Mouse (Mus musculus): ENCODE measurements around the gene Bcan. TPM values are rescaled to one million over a fixed set of nuclear protein-coding genes. Genes with fewer than 3 reads are reported as not detected.
A peak's percentile ranks its signal among the peaks of the same experiment; 100 is the strongest.

The Bcan gene
- polyA plus RNA-seq, 1 experiment from 2014 or later = 0.23 TPM

- Histone ChIP-seq H3K4me2 (peak overlapping the region; percentile 100), H3K4me3 (replicated peaks) (peak overlapping the region; percentile 54), H3K36me3 (no peaks in the 10 kb centered on the region), H3K9me3 (no peaks in the 10 kb centered on the region), H3K9ac (peak overlapping the region; percentile 32; the same call in 1 of the 2 replicates), H3K4me1 (peaks cover 16% of the 10 kb centered on the region), H3K27me3 (replicated peaks) (peaks cover 63% of the 10 kb centered on the region), H3K27ac (no peak overlapping the region)
- ATAC-seq (ENCODE audit: insufficient read depth, low FRiP score, low read depth) = peak; percentile 90
- 2% methylated on average over 62 of the region's 66 CpGs for whole genome bisulfite sequencing
Observed at GRCm38 (mm10) chr3:88022322-88023191, 22.5 kb upstream of the Bcan start.

DNA sequence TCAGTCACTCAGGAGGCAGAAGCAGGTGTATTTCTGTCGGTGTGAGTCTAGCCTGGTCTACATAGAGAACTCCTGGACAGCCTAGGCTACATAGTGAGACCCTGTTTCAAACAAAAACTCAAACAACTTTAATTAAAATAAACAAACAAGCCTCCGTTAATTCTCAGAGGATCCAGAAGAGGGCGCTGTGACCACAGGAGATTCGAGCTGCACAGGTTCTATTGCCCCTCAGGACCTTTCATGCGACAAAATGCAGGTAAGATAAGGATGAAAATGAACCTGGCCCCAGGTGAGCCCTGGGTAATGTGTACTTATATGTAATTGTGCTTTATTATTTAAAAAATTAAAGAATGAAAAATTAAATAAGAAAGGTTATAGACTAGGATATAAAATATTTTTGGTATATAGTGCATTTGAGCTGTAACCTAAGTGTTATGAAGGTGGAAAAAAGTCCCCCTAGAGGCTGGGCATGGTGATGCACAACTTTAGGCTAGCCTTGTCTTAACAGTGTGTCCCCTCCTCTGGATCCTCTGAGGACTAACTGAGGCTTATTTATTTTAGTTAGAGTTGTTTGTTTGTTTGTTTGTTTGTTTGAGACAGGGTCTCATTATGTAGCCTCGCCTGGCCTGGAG lies 10.7 kb upstream of the Bcan start:
- no peaks in the 10 kb centered on the region for H3K9me3 ChIP-seq

GRCm38 (mm10) chr3:88005822-88006786 lies 6.1 kb upstream of the Bcan start:
- Histone ChIP-seq H3K9ac (no peak overlapping the region), H3K9me3 (no peaks in the 10 kb centered on the region), H3K4me2 (no peak overlapping the region), H3K27ac (no peak overlapping the region), H3K36me3 (no peaks in the 10 kb centered on the region), H3K4me3 (replicated peaks) (no peak overlapping the region), H3K27me3 (replicated peaks) (peaks cover 37% of the 10 kb centered on the region), H3K4me1 (no peaks in the 10 kb centered on the region)
- 66% methylated on average over 18 of the region's 18 CpGs for WGBS
- no peak for ATAC-seq (ENCODE audit: insufficient read depth, low FRiP score, low read depth)

More for the DNA sequence above, 10.7 kb upstream of the Bcan start:
- H3K36me3 ChIP-seq = no peaks in the 10 kb centered on the region
- H3K9ac ChIP-seq = no peak overlapping the region
- no peak for ATAC-seq (ENCODE audit: insufficient read depth, low FRiP score, low read depth)
- H3K4me3 ChIP-seq (replicated peaks) = no peak overlapping the region
- H3K4me2 ChIP-seq = no peak overlapping the region
- no peak overlapping the region for H3K27ac ChIP-seq
- H3K4me1 ChIP-seq = no peaks in the 10 kb centered on the region
- H3K27me3 ChIP-seq (replicated peaks) = 0 out of 2 replicates have a peak, but pooled peaks cover 8% of the 10 kb centered on the region
- 6% methylated on average over 6 of the region's 6 CpGs for WGBS

- H3K27ac ChIP-seq = no peak overlapping the region
- no peak for ATAC-seq (ENCODE audit: insufficient read depth, low FRiP score, low read depth)
- no peak overlapping the region for H3K4me3 ChIP-seq (replicated peaks)
- H3K9me3 ChIP-seq = no peaks in the 10 kb centered on the region
- no peak overlapping the region; the same call in 1 of the 2 replicates for H3K9ac ChIP-seq
- 5% methylated on average over 17 of the region's 17 CpGs for WGBS
- no peak overlapping the region for H3K4me2 ChIP-seq
- peaks cover 68% of the 10 kb centered on the region for H3K27me3 ChIP-seq (replicated peaks)
- H3K4me1 ChIP-seq = peaks cover 9% of the 10 kb centered on the region; the same call in 1 of the 2 replicates
- no peaks in the 10 kb centered on the region for H3K36me3 ChIP-seq
Observed at GRCm38 (mm10) chr3:88002291-88002976, 2.4 kb upstream of the Bcan start.

DNA sequence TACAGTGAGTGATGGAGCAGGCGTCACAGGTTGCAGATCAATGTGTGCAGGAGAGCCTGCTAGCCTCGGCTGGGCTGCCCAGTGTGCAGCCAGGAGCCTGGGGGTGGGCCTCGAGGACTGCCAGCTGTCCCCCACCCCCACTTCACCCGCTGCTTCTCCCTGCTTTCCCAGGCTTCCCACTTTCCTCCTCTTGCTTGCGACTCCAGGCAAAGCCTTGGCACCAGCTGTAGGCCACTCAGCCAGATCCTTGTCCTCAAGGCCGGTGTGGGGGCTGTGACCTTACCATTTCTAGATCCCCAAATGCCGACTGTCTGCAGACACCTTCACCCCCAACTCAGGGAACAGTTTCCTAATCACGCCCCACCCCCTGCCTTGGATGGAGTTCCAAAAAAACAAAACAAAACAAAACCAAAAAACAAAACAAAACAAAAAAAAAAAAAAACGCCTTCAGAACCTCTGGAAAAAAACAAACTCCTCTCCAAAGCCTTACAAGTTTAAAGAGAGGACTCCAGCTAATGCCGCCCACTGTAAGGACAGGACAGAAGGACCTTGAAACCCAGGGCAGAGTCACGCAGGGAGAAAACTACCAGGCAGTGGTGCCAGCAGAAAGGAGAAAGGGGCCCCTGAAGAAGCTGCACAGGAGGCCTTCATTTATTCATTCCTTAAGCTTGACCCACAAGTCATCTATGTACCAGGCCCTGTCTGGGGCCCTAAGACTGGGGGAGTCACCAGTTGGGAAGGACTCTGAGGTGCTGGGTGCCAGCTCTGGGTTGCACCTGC lies 976 bp upstream of the Bcan start:
- WGBS = 16% methylated on average over 11 of the region's 11 CpGs
- Histone ChIP-seq H3K27ac (no peak overlapping the region), H3K9me3 (no peaks in the 10 kb centered on the region), H3K4me1 (peaks cover 13% of the 10 kb centered on the region), H3K27me3 (replicated peaks) (peaks cover 83% of the 10 kb centered on the region), H3K36me3 (no peaks in the 10 kb centered on the region), H3K9ac (no peak overlapping the region), H3K4me3 (replicated peaks) (peak overlapping the region; percentile 35; the same call in 1 of the 2 replicates), H3K4me2 (peak overlapping the region; percentile 71)
- no peak for ATAC-seq (ENCODE audit: insufficient read depth, low FRiP score, low read depth)

DNA sequence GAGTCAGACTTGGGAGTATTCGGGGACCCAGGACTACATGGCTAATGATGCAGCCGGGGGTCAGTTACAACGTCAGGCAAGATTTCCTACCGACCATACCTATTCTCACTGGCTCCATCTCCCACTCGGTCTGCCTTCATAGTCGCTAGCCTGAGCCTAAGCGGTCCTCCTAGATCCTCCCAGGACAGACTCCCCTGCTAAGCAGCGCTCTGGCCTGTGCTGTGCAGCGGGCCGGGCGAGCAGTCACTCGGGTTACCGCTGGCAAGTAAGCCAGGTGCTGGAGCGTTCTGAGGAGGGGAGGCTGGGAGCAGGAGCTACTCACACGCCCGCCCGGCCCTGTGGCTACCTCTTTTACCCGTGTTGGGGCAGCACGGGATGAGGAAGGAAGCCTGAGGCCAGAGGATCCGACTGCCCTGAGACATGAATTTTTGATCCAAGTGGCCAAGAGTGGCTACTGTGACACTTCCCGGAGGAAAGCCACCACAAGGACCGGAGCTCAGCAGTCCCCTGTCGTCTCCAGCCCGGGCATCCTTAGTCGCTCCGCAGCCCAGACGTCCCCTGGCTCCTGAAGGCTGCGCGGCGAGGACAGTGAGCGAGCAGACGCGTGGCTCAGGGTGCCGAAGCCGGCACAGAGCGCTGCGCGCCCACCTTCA lies 661 bp downstream of the Bcan start:
- Histone ChIP-seq H3K36me3 (no peaks in the 10 kb centered on the region), H3K9me3 (no peaks in the 10 kb centered on the region), H3K9ac (no peak overlapping the region), H3K27ac (no peak overlapping the region), H3K4me1 (peaks cover 16% of the 10 kb centered on the region), H3K4me3 (replicated peaks) (peak overlapping the region; percentile 35), H3K27me3 (replicated peaks) (peaks cover 96% of the 10 kb centered on the region), H3K4me2 (peak overlapping the region; percentile 71)
- no peak for ATAC-seq (ENCODE audit: insufficient read depth, low FRiP score, low read depth)
- WGBS = 2% methylated on average over 38 of the region's 38 CpGs

- no peaks in the 10 kb centered on the region for H3K9me3 ChIP-seq
- peaks cover 16% of the 10 kb centered on the region for H3K4me1 ChIP-seq
- H3K27me3 ChIP-seq (replicated peaks) = peaks cover 99% of the 10 kb centered on the region
- ATAC-seq (ENCODE audit: insufficient read depth, low FRiP score, low read depth) = no peak
- no peaks in the 10 kb centered on the region for H3K36me3 ChIP-seq
- WGBS = 2% methylated on average over 7 of the region's 7 CpGs
- no peak overlapping the region for H3K4me3 ChIP-seq (replicated peaks)
- H3K4me2 ChIP-seq = no peak overlapping the region
- H3K27ac ChIP-seq = no peak overlapping the region
- no peak overlapping the region for H3K9ac ChIP-seq
Observed at GRCm38 (mm10) chr3:87998747-87999146, 1.3 kb downstream of the Bcan start.

GRCm38 (mm10) chr3:87996971-87997614 lies 2.9 kb downstream of the Bcan start:
- no peak for ATAC-seq (ENCODE audit: insufficient read depth, low FRiP score, low read depth)
- no peak overlapping the region for H3K27ac ChIP-seq

GRCm38 (mm10) chr3:87996401-87996800 lies 3.6 kb downstream of the Bcan start:
- no peak overlapping the region for H3K27ac ChIP-seq
- peaks cover 96% of the 10 kb centered on the region for H3K27me3 ChIP-seq (replicated peaks)
- H3K36me3 ChIP-seq = no peaks in the 10 kb centered on the region
- H3K9ac ChIP-seq = no peak overlapping the region
- H3K4me3 ChIP-seq (replicated peaks) = no peak overlapping the region; the same call in 1 of the 2 replicates
- no peaks in the 10 kb centered on the region for H3K9me3 ChIP-seq
- no peak for ATAC-seq (ENCODE audit: insufficient read depth, low FRiP score, low read depth)
- H3K4me2 ChIP-seq = peak overlapping the region; percentile 58; the same call in 1 of the 2 replicates
- peaks cover 16% of the 10 kb centered on the region for H3K4me1 ChIP-seq
- 3% methylated on average over 15 of the region's 15 CpGs for WGBS

More at GRCm38 (mm10) chr3:87996971-87997614, 2.9 kb downstream of the Bcan start:
- Histone ChIP-seq H3K9ac (no peak overlapping the region), H3K4me3 (replicated peaks) (peak overlapping the region; percentile 36), H3K36me3 (no peaks in the 10 kb centered on the region), H3K27me3 (replicated peaks) (peaks cover 96% of the 10 kb centered on the region), H3K4me2 (peak overlapping the region; percentile 58), H3K9me3 (no peaks in the 10 kb centered on the region), H3K4me1 (peaks cover 16% of the 10 kb centered on the region)
- under 1% methylated on average over 49 of the region's 49 CpGs for WGBS

- no peak overlapping the region for H3K4me3 ChIP-seq (replicated peaks)
- no peaks in the 10 kb centered on the region for H3K9me3 ChIP-seq
- H3K4me1 ChIP-seq = peaks cover 16% of the 10 kb centered on the region
- H3K27ac ChIP-seq = no peak overlapping the region
- no peak overlapping the region for H3K9ac ChIP-seq
- H3K36me3 ChIP-seq = no peaks in the 10 kb centered on the region
- H3K4me2 ChIP-seq = no peak overlapping the region
- H3K27me3 ChIP-seq (replicated peaks) = peaks cover 96% of the 10 kb centered on the region
- WGBS = 34% methylated on average over 11 of the region's 11 CpGs
- no peak for ATAC-seq (ENCODE audit: insufficient read depth, low FRiP score, low read depth)
Observed at GRCm38 (mm10) chr3:87995331-87995730, 4.7 kb downstream of the Bcan start.
